Comparison of ENCODE assay signal across 14 mouse cellular contexts in the genomic region with DNA sequence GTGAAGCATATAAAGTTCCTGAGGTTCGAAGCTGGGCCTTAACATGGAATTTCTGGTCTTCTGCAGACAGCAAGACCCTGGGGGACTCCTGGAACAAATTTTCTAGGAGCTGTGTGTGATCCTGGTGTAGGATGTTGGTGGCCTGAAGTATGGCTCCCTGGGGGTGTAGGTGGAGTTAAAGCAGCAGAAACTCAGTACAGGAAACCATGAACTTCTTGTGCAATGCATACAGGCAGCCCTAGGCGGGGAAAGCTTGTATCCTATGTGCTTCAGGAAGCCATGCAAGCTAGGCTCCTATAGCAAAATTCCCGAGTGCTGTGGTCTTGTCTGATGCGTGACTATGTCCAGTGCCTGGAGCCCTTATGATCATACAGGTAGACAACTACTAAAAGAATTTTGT.
"Had no signal": no experiment of that assay in that cellular context is flagged by ENCODE, and none has a peak within 500 bp of the region (broad histone marks: within the 10 kb centered on the region; RNA-seq: fewer than 3 reads in every experiment).

No protein-coding gene starts in this region.

- H3K4me1 ChIP-seq: midbrain, embryonic 12.5 days; midbrain, embryonic 15.5 days; neural tube, embryonic 12.5 days; stomach, embryonic 15.5 days had no signal

- ATAC-seq: midbrain, embryonic 15.5 days had no signal

- H3K36me3 ChIP-seq: midbrain, embryonic 10.5 days; midbrain, embryonic 12.5 days; midbrain, embryonic 15.5 days; neural tube, embryonic 12.5 days; stomach, embryonic 15.5 days had no signal

- H3K27ac ChIP-seq: midbrain, embryonic 10.5 days; midbrain, embryonic 12.5 days; midbrain, embryonic 15.5 days; neural tube, embryonic 12.5 days; stomach, embryonic 15.5 days; stomach, postnatal 0 days had no signal

- DNase-seq: lung, adult 18-20 months; lung, embryonic 14.5 days; lung, postnatal 10 days; lung, postnatal 4 days; right cerebral cortex, postnatal 14 days; thymus, adult 2 months; thymus, postnatal 25 days; thymus, postnatal 4 days had no signal

- H3K4me3 ChIP-seq: midbrain, embryonic 10.5 days; midbrain, embryonic 12.5 days; midbrain, embryonic 15.5 days; neural tube, embryonic 12.5 days; stomach, embryonic 15.5 days had no signal

- H3K27me3 ChIP-seq: midbrain, embryonic 12.5 days; midbrain, embryonic 15.5 days; neural tube, embryonic 12.5 days; stomach, embryonic 15.5 days had no signal

- H3K9ac ChIP-seq: lung, embryonic 14.5 days; midbrain, embryonic 12.5 days; midbrain, embryonic 15.5 days; neural tube, embryonic 12.5 days; stomach, embryonic 15.5 days had no signal

- H3K9me3 ChIP-seq: midbrain, embryonic 10.5 days; midbrain, embryonic 12.5 days; midbrain, embryonic 15.5 days; neural tube, embryonic 12.5 days; stomach, embryonic 15.5 days had no signal

- H3K4me2 ChIP-seq: lung, embryonic 14.5 days; midbrain, embryonic 12.5 days; midbrain, embryonic 15.5 days; neural tube, embryonic 12.5 days; stomach, embryonic 15.5 days had no signal
